17 mouse cellular contexts compared by ENCODE assay signal in genomic region chr2:102137922-102138321, GRCm38 (mm10). TPM values are rescaled to one million over a fixed set of nuclear protein-coding genes. Genes with fewer than 3 reads are reported as not detected.
A peak's percentile ranks its signal among the peaks of the same experiment; 100 is the strongest.
DNase-seq lines count a peak whose midpoint lies in the region; ATAC-seq and TF ChIP-seq lines count a peak whose summit lies in the region.
"Had no signal": no experiment of that assay in that cellular context is flagged by ENCODE, and none has a peak within 500 bp of the region (broad histone marks: within the 10 kb centered on the region; RNA-seq: fewer than 3 reads in every experiment).

No protein-coding gene starts in this region.

- no peak overlapping the region for H3K9ac ChIP-seq in hindbrain, embryonic 11.5 days (ENCODE audit: low read depth, low read length)
- H3K9ac ChIP-seq in hindbrain, postnatal 0 days (replicated peaks; ENCODE audit: low read length) = no peak overlapping the region
- no peak overlapping the region for H3K9ac ChIP-seq in neural tube, embryonic 13.5 days
- H3K9ac ChIP-seq in limb, embryonic 12.5 days (replicated peaks) = no peak overlapping the region; the same call in 1 of the 2 replicates
- H3K9ac ChIP-seq: heart, embryonic 13.5 days; liver, embryonic 13.5 days; stomach, embryonic 15.5 days had no signal

- H3K4me1 ChIP-seq in hindbrain, embryonic 11.5 days (replicated peaks; ENCODE audit: control insufficient read depth, insufficient read depth, low read length) = 0 out of 2 replicates have a peak, but pooled peaks cover 2% of the 10 kb centered on the region
- H3K4me1 ChIP-seq in hindbrain, postnatal 0 days (ENCODE audit: insufficient read depth, low read length) = 0 out of 2 replicates have a peak, but pooled peaks cover 14% of the 10 kb centered on the region
- peaks cover 83% of the 10 kb centered on the region for H3K4me1 ChIP-seq in neural tube, embryonic 13.5 days (replicated peaks)
- H3K4me1 ChIP-seq in limb, embryonic 12.5 days (replicated peaks) = peaks cover 91% of the 10 kb centered on the region

- 57% methylated on average over 6 of the region's 6 CpGs for WGBS in hindbrain, embryonic 11.5 days
- 54% methylated on average over 6 of the region's 6 CpGs for WGBS in hindbrain, postnatal 0 days
- WGBS in neural tube, embryonic 13.5 days = 20% methylated on average over 6 of the region's 6 CpGs
- WGBS in limb, embryonic 12.5 days = 27% methylated on average over 6 of the region's 6 CpGs

- no peak overlapping the region for H3K4me3 ChIP-seq in hindbrain, embryonic 11.5 days (ENCODE audit: low read depth, low read length)
- H3K4me3 ChIP-seq in hindbrain, postnatal 0 days (ENCODE audit: low read length) = no peak overlapping the region
- H3K4me3 ChIP-seq in neural tube, embryonic 13.5 days = no peak overlapping the region
- H3K4me3 ChIP-seq in limb, embryonic 12.5 days (replicated peaks) = no peak overlapping the region
- H3K4me3 ChIP-seq: erythroblast, embryonic 14.5 days; heart, embryonic 13.5 days; liver, embryonic 13.5 days; stomach, embryonic 15.5 days had no signal

- TF ChIP-seq CTCF in hindbrain, postnatal 0 days (IDR thresholded peaks at IDR 0.05; ENCODE audit: low read depth) = no peak

- H3K36me3 ChIP-seq in hindbrain, embryonic 11.5 days (ENCODE audit: control insufficient read depth, insufficient read depth, low read length) = no peaks in the 10 kb centered on the region
- H3K36me3 ChIP-seq in hindbrain, postnatal 0 days (ENCODE audit: insufficient read depth, low read length) = no peaks in the 10 kb centered on the region
- H3K36me3 ChIP-seq in neural tube, embryonic 13.5 days = no peaks in the 10 kb centered on the region
- H3K36me3 ChIP-seq in limb, embryonic 12.5 days = no peaks in the 10 kb centered on the region
- H3K36me3 ChIP-seq: heart, embryonic 13.5 days; liver, embryonic 13.5 days; stomach, embryonic 15.5 days had no signal

- ATAC-seq in hindbrain, embryonic 11.5 days (ENCODE audit: low FRiP score) = 0 out of 2 replicates have a peak, but pooled peaks have one; percentile 28
- no peak for ATAC-seq in hindbrain, postnatal 0 days
- peak; percentile 34; the same call in 1 of the 2 replicates for ATAC-seq in neural tube, embryonic 13.5 days (ENCODE audit: low read depth)
- no peak for ATAC-seq in limb, embryonic 12.5 days (ENCODE audit: insufficient number of reproducible peaks, insufficient read depth, low FRiP score, low TSS enrichment, low read depth)
- ATAC-seq: CD4-positive, CD25-positive, alpha-beta regulatory T cell, adult 4 months; inflammation-experienced regulatory T-cells, adult 6 months had no signal

- H3K27me3 ChIP-seq in hindbrain, embryonic 11.5 days (ENCODE audit: control insufficient read depth, insufficient read depth, low read length) = no peaks in the 10 kb centered on the region
- no peaks in the 10 kb centered on the region for H3K27me3 ChIP-seq in hindbrain, postnatal 0 days (ENCODE audit: insufficient read depth, low read length)
- no peaks in the 10 kb centered on the region for H3K27me3 ChIP-seq in neural tube, embryonic 13.5 days
- H3K27me3 ChIP-seq in limb, embryonic 12.5 days = no peaks in the 10 kb centered on the region
- H3K27me3 ChIP-seq: heart, embryonic 13.5 days; liver, embryonic 13.5 days; stomach, embryonic 15.5 days had no signal

- no peaks in the 10 kb centered on the region for H3K9me3 ChIP-seq in hindbrain, embryonic 11.5 days (ENCODE audit: control insufficient read depth, low read length)
- H3K9me3 ChIP-seq in hindbrain, postnatal 0 days (ENCODE audit: low read length) = no peaks in the 10 kb centered on the region
- no peaks in the 10 kb centered on the region for H3K9me3 ChIP-seq in neural tube, embryonic 13.5 days
- H3K9me3 ChIP-seq in limb, embryonic 12.5 days = no peaks in the 10 kb centered on the region
- H3K9me3 ChIP-seq: heart, embryonic 13.5 days; liver, embryonic 13.5 days; stomach, embryonic 15.5 days had no signal

- H3K27ac ChIP-seq in hindbrain, embryonic 11.5 days (ENCODE audit: low read depth, low read length) = no peak overlapping the region
- no peak overlapping the region for H3K27ac ChIP-seq in hindbrain, postnatal 0 days
- H3K27ac ChIP-seq in neural tube, embryonic 13.5 days (replicated peaks) = peak overlapping the region; percentile 4; the same call in 1 of the 2 replicates
- H3K27ac ChIP-seq in limb, embryonic 12.5 days = peak overlapping the region; percentile 66; the same call in 1 of the 2 replicates
- H3K27ac ChIP-seq: heart, embryonic 13.5 days; liver, embryonic 13.5 days; stomach, embryonic 15.5 days had no signal

- no peak for DNase-seq in hindbrain, embryonic 11.5 days (ENCODE audit: low spot score)
- no peak for DNase-seq in hindbrain, postnatal 0 days (ENCODE audit: low spot score)
- DNase-seq in neural tube, embryonic 10.5 days (ENCODE audit: extremely low spot score, low spot score) = no peak
- DNase-seq in spleen, postnatal 14 days (ENCODE audit: low spot score in 2 of 2) = no peak
- no peak for DNase-seq in spleen, postnatal 10 days (ENCODE audit: low spot score in 2 of 2)
- DNase-seq: cerebellum, postnatal 25 days; kidney, postnatal 4 days; liver, embryonic 13.5 days; right cerebral cortex, postnatal 4 days; thymus, postnatal 4 days had no signal

- H3K4me2 ChIP-seq in hindbrain, embryonic 11.5 days (replicated peaks; ENCODE audit: low read depth, low read length) = no peak overlapping the region
- no peak overlapping the region for H3K4me2 ChIP-seq in hindbrain, postnatal 0 days (ENCODE audit: low read depth, low read length)
- H3K4me2 ChIP-seq in neural tube, embryonic 13.5 days = no peak overlapping the region
- peak overlapping the region; percentile 18 for H3K4me2 ChIP-seq in limb, embryonic 12.5 days
- H3K4me2 ChIP-seq: heart, embryonic 13.5 days; liver, embryonic 13.5 days; stomach, embryonic 15.5 days had no signal

RNA-seq across cellular contexts. Expression of gene Ldlrad3, which starts 48.3 kb away (rescaled TPM):
- 48.7 and 50.9 TPM in 2 replicates for polyA plus RNA-seq in hindbrain, embryonic 11.5 days (2014; fragmentation: Nextera tagmentation; extraction: Ambion mirVana)
- total RNA-seq in hindbrain, postnatal 0 days (2014; rRNA removed) = 30.1 and 32.4 TPM in 2 replicates
- 20.7 and 21.6 TPM in 2 replicates for polyA plus RNA-seq in hindbrain, postnatal 0 days (2015; fragmentation: Nextera tagmentation; extraction: Ambion mirVana)
- polyA plus RNA-seq in neural tube, embryonic 13.5 days (2015; fragmentation: Nextera tagmentation; extraction: Ambion mirVana) = 48.3 and 48.8 TPM in 2 replicates
- polyA plus RNA-seq in limb, embryonic 12.5 days (2016; fragmentation: Nextera tagmentation; extraction: Ambion mirVana) = 66.2 and 68.2 TPM in 2 replicates
- polyA plus RNA-seq: erythroblast, embryonic 14.5 days had no signal

Comparison
In these comparisons a context has a peak if more than half of its experiments do, and no peak if none do; other contexts are left out.
1. ATAC-seq: peak in hindbrain, embryonic 11.5 days (single experiment) and neural tube, embryonic 13.5 days (single experiment); none in hindbrain, postnatal 0 days (single experiment) and limb, embryonic 12.5 days (single experiment).
2. H3K27ac ChIP-seq: peak in neural tube, embryonic 13.5 days (single experiment) and limb, embryonic 12.5 days (single experiment); none in hindbrain, embryonic 11.5 days (single experiment) and hindbrain, postnatal 0 days (single experiment).